Mouse (Mus musculus): Measurements from ENCODE around the gene Hsd17b13.

GRCm38 (mm10) chr5:103906173-103906572 lies 71.0 kb downstream of the Hsd17b13 start:
- TF ChIP-seq CTCF (conservative IDR thresholded peaks at IDR 0.05; ENCODE audit: insufficient read depth, insufficient read length, low read depth, low read length) (no peak), POLR2A (IDR thresholded peaks at IDR 0.05; ENCODE audit: low read depth, low read length) (no peak)

All from kidney, adult 2 months (tissue).